Comparison of ENCODE assay signal across 8 mouse cellular contexts in the genomic region with DNA sequence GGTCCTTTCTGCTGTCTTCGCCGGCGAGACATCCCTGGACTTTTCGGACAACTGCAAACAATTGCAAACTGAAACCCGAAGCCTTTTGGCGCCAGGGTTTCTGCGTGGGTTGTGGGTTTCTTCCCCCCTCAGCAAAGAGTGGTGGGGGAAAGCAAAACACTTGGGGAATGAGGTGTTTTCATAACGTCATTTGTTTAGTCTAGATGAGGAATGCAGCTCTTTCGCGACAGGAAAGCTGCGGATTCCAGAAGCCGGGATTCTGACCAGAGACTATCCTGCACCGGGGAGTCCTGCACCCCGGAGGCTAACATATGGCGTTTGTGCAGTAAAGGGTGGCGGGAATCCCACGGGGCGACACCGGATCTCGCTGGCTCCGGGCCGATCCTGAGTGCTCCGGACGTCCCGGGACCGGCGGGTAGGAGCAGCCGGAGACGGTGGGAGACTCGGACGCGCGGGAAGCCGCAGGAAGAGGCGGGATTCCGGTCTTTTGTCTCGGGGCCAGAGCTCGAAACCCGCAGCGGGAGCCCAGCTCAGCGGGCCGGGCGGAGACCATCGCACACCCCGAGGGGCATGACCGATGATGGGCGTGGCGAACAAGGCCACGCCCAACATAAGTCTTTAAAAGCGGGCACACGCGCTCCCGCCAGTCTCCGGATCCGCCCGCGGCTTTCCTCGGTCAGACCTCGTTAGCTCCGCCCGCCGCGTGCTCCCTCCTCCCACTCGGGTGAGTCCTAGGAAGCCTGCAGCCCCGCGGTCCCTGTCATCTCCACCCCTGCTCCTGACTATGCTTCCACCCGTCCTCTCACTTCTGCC. TPM values are rescaled to one million over a fixed set of nuclear protein-coding genes. Genes with fewer than 3 reads are reported as not detected.
DNase-seq lines count a peak whose midpoint lies in the region; ATAC-seq and TF ChIP-seq lines count a peak whose summit lies in the region.

A gene (plus strand): TSS at position 259 of the 813 bp plus-strand sequence.

- peak within 1 kb of the TSS; percentile 91 for H3K4me2 ChIP-seq in embryonic facial prominence, embryonic 14.5 days (ENCODE audit: low read depth, low read length)

- H3K4me1 ChIP-seq in embryonic facial prominence, embryonic 14.5 days (ENCODE audit: control insufficient read depth, insufficient read depth, low read length): peaks cover 38% of the 10 kb centered on the region
- peaks cover 20% of the 10 kb centered on the region for H3K4me1 ChIP-seq in liver, adult 2 months (ENCODE audit: control insufficient read depth, insufficient read depth, low read length)

- no peaks in the 10 kb centered on the region for H3K27me3 ChIP-seq in embryonic facial prominence, embryonic 14.5 days (replicated peaks; ENCODE audit: control insufficient read depth, insufficient read depth, low read length)
- no peaks in the 10 kb centered on the region for H3K27me3 ChIP-seq in liver, adult 2 months (ENCODE audit: control insufficient read depth, insufficient read depth, low read length)
- no peaks in the 10 kb centered on the region for H3K27me3 ChIP-seq in splenic B cell, adult 2 months (ENCODE audit: control insufficient read depth, insufficient read depth, low read length, poor library complexity, severe bottlenecking)

- peaks cover 19% of the 10 kb centered on the region; the same call in 1 of the 2 replicates for H3K79me2 ChIP-seq in liver, adult 2 months (ENCODE audit: control insufficient read depth, insufficient read depth, low read length)

- under 1% methylated on average over 48 of the region's 67 CpGs for WGBS in embryonic facial prominence, embryonic 14.5 days
- WGBS in liver, adult 2 months: under 1% methylated on average over 67 of the region's 67 CpGs

- TF ChIP-seq CTCF in liver, adult 2 months (IDR thresholded peaks at IDR 0.05; ENCODE audit: low read depth, low read length): no peak

- no peaks in the 10 kb centered on the region for H3K36me3 ChIP-seq in embryonic facial prominence, embryonic 14.5 days (ENCODE audit: control insufficient read depth, insufficient read depth, low read length)
- H3K36me3 ChIP-seq in liver, adult 2 months (ENCODE audit: control insufficient read depth, insufficient read depth, low read length): no peaks in the 10 kb centered on the region
- no peaks in the 10 kb centered on the region for H3K36me3 ChIP-seq in splenic B cell, adult 2 months (ENCODE audit: control insufficient read depth, insufficient read depth, low read length, poor library complexity, severe bottlenecking)

- peak; percentile 97 for TF ChIP-seq POLR2A in liver, adult 2 months (IDR thresholded peaks at IDR 0.05; ENCODE audit: extremely low read depth, insufficient read depth, low read length)

- H3K27ac ChIP-seq in embryonic facial prominence, embryonic 14.5 days (replicated peaks; ENCODE audit: low read depth, low read length): peak within 1 kb of the TSS; percentile 95
- peak within 1 kb of the TSS; percentile 69 for H3K27ac ChIP-seq in liver, adult 2 months (replicated peaks; ENCODE audit: insufficient read depth, low read depth, low read length)

- peak; percentile 78 to 83 for DNase-seq in B cell, adult 2 months
- DNase-seq in adrenal gland, postnatal 4 days (ENCODE audit: low spot score in 2 of 2): peak; percentile 85 to 86
- peak; percentile 97 for DNase-seq in embryonic facial prominence, embryonic 14.5 days (ENCODE audit: low spot score)
- DNase-seq in heart, adult 8-10 months (ENCODE audit: low spot score): peak; percentile 90
- DNase-seq in kidney, adult 8-10 months: peak; percentile 91 to 93
- peak; percentile 80 for DNase-seq in liver, adult 2 months (ENCODE audit: extremely low read depth, low read depth, low spot score)
- peak; percentile 88 for DNase-seq in splenic B cell, adult 2 months (ENCODE audit: low read depth, low spot score)

- ATAC-seq in embryonic facial prominence, embryonic 14.5 days (ENCODE audit: low read depth): peak; percentile 92
- ATAC-seq in monocyte, adult 5-6 weeks (replicated peaks; ENCODE audit: insufficient number of reproducible peaks, low FRiP score, low TSS enrichment, poor library complexity, severe bottlenecking): peak; percentile 85

- H3K9me3 ChIP-seq in embryonic facial prominence, embryonic 14.5 days (ENCODE audit: control insufficient read depth, low read length): no peaks in the 10 kb centered on the region

- H3K4me3 ChIP-seq in embryonic facial prominence, embryonic 14.5 days (ENCODE audit: low read depth, low read length): peak within 1 kb of the TSS; percentile 67
- peak within 1 kb of the TSS; percentile 68 for H3K4me3 ChIP-seq in liver, adult 2 months (ENCODE audit: insufficient read depth, low read depth, low read length)

- peak within 1 kb of the TSS; percentile 84 for H3K9ac ChIP-seq in embryonic facial prominence, embryonic 14.5 days (ENCODE audit: low read depth, low read length)
- peak within 1 kb of the TSS; percentile 78 for H3K9ac ChIP-seq in liver, adult 2 months (ENCODE audit: low read depth, low read length)

RNA-seq across cellular contexts. Expression of the gene that starts here (rescaled TPM):
- total RNA-seq in adrenal gland, postnatal 4 days (2021): 100 to 1,000 TPM; 160 to 188 TPM
- polyA plus RNA-seq in embryonic facial prominence, embryonic 14.5 days (2014; fragmentation: Nextera tagmentation; extraction: Ambion mirVana): 165 and 169 TPM in 2 replicates
- 10 to 100 TPM; 17.3 to 22.3 (median 21.3) TPM for total RNA-seq in heart, adult 8-10 months (2022)
- total RNA-seq in liver, adult 2 months (2014; rRNA removed): 73.6 and 76.8 TPM in 2 replicates
- polyA plus RNA-seq in liver, adult 2 months (2012; rRNA removed): 26.0 and 30.1 TPM in 2 replicates
- total RNA-seq in monocyte, adult 5-6 weeks (2017): 22.0 to 38.3 TPM (median 35.8 TPM) in 3 replicates

Comparison
In these comparisons a context has a peak if more than half of its experiments do, and no peak if none do; other contexts are left out.
1. Peak in every context shown above with its lines: DNase-seq, ATAC-seq, H3K4me3 ChIP-seq and H3K27ac ChIP-seq.